Mouse (Mus musculus) right cerebral cortex, postnatal 36 days (tissue): ENCODE measurements around the gene Egf.
"Not testable (repeated sequence)": the region's sequence is repeated elsewhere in the genome, so short reads cannot be mapped to it uniquely, and the experiment has no call there.

Experiments used
- DNase-seq, 2 experiments: peaks; one replicate each; pipeline ENCODE4 v3.0.0; 2022; ENCODE audit warnings: low spot score in 2 of 2, mixed read lengths in 1 of 2

The Egf gene

GRCm38 (mm10) chr3:129754650-129755604 lies at the start of gene Egf:
Egf (minus strand) TSS chr3:129755316.
- no peak for DNase-seq

DNA sequence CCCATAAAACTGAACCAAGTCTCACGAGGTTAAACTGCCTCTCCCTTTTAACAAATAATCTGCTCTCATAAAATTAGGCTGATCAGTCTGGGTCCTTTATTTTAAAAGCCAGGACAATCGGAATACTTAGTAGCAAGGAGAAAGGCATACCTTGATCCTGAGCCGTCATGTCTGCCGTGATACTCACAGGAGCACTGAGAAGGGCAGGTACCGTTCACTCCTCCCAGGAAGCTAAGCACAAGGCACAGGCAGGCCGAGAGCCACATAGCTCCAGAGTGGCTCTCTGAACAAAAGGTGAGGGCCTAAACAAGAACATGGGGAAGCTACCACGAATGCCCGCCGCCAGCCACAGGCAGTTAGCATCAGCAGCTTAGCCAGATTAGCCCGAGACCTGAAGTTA lies 48.6 kb upstream of the Egf start, which contains the start of gene Lrit3:
Gene Lrit3 (minus strand): TSS at position 266 of the 400 bp plus-strand sequence.
- no peak for DNase-seq

DNA sequence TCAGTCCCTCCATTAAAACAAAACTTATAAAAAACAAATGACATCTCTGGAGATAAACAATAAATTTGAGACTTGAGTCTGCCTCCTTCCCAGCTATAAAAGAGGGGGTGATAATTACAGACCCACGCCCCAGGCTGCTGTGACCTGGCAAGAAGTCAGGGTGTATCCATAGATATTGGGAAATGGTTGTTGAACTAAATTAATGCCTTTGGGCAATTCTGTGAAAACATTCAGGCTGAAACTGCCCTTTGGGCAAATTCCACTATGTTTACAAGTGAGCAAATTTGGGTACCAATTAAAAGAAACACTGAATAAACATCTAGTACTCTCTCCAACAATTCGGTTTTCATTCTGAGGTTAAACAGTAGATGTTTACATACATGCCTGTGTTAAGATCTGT lies 43.9 kb upstream of the Egf start:
- DNase-seq = no peak

- no peak for DNase-seq
Observed at GRCm38 (mm10) chr3:129798551-129798950, 43.4 kb upstream of the Egf start.

DNA sequence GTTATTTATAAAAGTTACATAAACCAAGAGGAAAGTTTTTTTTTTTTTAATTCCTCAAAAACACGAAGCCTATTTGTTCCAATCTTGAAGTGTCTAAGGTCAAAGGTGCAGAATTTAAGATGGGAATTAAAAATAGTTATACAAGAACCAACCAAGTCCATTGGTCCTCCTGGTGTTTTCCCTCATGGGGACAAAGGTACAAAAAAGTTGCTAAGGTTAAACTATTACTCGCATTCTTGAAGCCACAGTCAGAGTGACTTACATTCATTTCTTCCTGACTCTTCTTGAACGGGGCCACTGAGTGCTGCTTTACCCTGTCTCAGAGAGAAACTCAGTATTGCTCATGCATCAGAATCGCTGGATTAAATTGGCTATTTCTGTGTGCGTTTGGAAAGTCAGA lies 42.2 kb upstream of the Egf start:
- no peak for DNase-seq

GRCm38 (mm10) chr3:129793801-129794200 lies 38.7 kb upstream of the Egf start:
- no peak for DNase-seq

GRCm38 (mm10) chr3:129782746-129783145 lies 27.6 kb upstream of the Egf start:
- no peak for DNase-seq

DNA sequence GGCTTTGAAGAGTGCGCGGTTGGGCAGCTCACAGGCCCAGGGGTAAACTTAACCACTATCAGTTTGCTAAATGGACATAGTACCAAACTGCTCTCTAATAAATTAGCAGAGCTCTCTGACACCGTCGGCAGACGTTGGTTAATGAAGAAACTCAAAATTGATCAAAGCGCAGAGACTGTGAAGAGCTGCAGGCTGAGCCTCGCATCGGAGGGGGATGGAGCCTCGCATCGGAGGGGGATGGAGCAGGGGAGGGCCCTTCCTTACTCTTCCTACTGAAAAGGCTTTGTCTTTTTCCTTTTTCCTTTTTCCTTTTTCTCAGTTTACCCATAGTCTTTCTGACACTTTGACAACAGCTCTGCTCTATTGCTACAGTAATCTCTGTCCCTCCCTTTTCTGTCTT lies 26.3 kb upstream of the Egf start:
- DNase-seq = no peak

DNA sequence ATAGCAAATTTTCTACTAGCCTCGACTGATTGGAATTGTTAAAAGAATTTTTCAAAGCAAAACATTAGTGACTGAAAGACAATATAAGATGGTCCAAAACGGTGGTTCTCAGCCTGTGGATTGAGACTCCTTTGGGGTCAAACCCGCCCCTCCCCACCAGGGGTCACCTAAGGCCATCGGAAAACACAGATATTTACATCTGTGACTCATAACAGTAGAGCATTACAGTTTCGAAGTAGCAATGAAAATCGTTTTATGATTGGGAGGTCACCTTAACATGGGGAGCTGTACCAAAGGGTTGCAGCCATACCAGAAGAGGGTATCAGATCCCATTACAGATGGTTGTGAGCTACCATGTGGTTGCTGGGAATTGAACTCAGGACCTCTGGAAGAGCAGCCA lies 16.1 kb upstream of the Egf start:
- DNase-seq = no peak

DNA sequence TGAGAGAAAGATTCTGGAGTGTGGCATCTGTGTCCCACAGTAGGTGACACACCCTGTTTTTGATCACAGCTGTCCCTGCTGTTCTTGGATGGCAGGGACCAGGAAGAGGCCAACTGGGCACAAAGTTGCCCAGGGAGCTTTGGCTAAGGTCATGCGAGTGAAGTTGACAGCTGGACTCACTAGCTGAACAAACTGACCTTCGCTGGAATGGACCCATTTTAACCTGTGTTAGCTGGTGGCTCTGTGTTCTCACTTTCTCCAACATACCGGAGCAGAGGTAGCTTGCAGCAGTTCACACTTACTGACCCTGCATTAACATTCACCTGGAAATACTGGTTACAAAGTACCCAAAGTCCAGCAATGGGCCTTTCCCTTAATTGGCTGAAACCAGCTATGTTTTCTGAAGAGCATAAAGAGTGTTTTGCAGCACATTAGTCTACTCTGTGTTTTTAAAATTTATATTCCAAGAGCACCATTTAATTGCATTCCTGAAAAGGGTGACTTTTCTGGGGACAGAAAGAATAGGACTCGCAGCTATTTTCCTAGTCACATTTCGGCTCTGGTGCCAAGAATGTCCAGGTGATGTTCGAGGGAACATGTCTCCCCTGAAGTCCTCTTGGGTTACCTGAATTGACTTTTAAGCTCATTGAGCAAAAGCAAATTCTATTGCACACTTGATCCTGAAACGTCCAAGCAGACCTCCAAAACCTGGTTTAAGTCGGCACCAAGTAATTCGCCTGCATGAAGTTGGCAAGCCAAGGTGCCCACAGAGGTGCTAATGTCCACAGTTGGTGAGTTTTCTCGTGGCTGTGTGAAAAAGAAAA lies 12.1 kb upstream of the Egf start:
- DNase-seq = no peak

DNA sequence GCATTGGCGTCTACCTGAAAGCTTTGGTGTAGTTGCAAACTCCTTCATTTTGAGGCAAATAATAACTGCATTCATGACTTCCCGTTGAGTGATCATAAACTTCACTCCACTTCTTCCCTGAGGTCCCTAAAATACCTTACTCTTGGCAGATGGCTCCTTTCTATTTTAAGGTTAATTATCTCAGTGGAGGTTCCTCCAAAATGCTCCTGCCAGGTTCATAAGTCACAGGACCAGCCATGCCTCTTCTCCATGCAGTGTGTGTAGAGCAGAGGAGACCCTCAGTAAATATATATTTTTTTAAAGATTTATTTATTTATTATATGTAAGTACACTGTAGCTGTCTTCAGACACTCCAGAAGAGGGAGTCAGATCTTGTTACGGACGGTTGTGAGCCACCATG lies 11.0 kb upstream of the Egf start:
- no peak for DNase-seq

GRCm38 (mm10) chr3:129757599-129757998 lies 2.5 kb upstream of the Egf start:
- not testable (repeated sequence) for DNase-seq

DNA sequence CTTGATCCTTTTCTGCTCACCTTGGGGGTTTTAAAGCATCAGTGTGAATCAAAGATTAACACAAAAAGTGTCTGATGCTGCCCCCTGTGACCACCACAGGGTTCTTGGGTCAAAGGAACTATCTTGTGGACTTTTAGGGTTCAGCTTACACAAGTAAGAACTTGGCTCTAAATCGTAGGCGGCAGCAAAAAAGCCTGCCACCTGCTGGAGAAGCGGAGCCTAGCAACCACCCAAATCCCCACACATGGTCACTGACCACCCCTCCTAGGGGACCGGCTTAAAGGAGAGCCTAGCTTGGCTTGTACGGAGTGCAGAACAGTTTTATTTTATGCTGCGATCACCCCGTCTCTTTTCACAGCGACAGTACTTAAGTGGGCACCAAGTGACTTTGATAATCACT lies 10.3 kb downstream of the Egf start:
- no peak for DNase-seq

DNA sequence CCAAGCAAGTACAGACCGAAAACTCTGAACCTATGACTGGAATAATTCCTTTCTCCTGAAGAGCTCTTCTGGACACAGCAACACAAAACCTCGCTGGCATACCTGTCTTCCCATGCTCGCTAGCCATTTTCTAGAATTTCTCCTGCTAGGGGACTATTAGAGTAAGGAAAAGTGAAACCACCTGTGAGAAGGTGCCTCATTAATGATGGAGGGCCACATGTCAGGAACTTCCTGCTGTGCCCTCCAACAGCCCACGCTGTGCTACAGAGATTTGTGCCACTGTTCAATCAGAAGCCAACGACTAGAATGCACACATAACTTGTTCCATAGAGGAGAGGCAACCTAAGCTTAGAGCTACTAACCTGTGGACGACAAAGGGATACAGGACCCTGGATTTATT lies 12.3 kb downstream of the Egf start:
- DNase-seq = no peak

DNA sequence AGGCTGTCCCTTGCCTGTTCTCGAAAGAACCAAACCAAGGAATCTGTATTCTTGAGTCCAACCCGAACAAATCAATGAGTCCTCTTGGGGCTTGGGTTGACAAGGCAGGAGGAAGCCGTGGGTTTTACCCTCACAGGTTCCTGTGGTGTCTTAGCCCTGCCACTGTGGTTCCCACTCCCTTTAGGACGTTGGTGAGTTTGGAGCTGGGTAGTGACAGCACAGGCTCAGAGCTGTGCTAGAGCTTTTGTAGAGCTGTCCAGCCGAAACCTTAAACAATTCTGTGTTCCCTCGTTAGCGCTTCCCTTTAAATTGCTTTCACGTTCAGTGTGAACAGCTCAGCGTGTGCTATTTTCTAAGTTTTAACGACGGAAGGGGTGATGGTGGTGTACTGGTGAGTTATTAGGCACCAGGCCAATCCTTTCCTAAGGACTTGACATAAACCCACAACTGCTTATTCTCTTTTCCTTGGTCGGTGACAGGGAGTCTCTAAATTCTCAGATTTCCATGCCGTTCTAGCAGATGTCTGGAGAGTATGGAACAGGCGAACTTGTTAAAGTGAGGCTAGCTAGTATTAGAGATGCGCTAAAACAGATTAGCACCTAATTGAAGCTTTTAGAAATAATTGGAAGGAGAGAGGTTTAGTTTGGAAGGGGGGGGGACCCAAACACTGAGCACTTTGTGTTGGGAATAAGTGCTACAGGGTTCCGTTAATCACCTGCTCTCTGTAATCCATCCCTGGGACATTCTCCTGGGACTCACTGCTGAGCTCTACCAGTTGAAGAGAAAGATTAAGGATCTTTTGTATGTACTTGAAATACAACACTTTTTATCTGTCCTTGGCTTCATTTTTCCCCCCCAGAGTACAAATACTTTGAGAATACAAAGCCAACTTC lies 16.6 kb downstream of the Egf start:
- no peak for DNase-seq

GRCm38 (mm10) chr3:129731636-129732035 lies 23.5 kb downstream of the Egf start:
- no peak for DNase-seq

DNA sequence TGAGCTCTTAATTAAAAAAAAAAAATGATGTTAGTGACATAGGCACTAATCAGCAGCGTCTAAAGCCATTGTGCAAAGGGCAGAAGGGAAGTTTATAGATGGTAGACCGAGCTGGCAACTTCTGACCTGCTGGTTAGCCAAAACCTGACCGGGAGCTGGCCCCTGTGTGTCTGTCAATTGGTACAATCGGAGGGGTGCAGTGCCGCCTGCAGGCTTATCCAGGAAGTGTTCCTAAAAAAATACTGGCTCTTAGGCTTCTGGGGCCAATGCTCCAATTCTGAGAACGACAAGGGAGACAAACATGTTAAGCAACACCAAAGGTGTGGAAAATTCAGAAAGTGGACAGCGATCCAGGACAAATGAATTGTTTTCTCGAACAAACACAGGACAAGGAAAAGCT lies 24.7 kb downstream of the Egf start:
- no peak for DNase-seq

DNA sequence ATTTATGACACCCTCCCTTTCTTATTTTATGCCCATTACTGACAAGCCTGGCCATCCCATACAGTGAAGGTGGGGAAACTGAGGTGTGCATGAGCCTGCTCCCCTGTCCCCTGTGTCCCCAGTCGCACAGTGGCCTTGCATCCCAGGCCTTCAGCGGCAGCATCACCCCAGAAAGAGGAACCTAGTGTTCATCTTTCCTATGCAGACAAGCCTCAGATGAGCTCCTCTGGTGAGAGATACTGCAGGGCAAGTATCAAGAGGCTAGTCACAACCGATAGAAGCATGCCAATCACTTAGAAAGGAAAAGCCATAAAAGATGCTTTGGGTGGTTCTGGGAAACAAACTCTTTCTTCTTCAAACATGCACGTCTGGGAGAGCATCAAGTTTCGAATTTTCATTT lies 25.2 kb downstream of the Egf start:
- DNase-seq = no peak

GRCm38 (mm10) chr3:129725592-129725991 lies 29.5 kb downstream of the Egf start:
- DNase-seq = no peak

DNA sequence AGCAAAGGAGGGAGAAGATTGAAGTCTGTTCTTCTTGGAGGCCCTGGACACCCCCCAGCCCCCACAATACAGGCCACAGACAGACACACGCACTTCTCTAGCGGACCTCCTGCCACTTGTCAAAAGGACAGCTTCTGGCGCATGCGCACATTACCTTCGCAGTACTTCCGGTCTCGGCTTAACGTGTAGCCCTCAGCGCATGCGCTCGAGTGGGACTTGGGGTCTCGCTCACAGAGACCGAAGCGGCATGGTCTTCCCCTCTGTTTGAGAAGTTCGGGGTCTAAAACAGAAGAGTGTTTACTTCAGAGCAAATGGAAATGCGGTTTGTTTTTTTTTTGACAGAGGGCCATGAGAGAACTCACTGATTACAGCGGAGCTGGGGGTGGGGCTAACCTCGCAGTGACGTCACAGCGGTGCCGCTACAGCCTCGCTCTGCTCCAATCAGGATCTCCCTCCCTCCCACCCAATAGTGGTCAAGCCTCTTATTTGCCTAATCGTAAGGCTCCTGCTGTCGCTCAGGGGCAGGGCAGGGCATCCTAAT lies 30.1 kb downstream of the Egf start:
- DNase-seq = peak; percentile 89 to 92

DNA sequence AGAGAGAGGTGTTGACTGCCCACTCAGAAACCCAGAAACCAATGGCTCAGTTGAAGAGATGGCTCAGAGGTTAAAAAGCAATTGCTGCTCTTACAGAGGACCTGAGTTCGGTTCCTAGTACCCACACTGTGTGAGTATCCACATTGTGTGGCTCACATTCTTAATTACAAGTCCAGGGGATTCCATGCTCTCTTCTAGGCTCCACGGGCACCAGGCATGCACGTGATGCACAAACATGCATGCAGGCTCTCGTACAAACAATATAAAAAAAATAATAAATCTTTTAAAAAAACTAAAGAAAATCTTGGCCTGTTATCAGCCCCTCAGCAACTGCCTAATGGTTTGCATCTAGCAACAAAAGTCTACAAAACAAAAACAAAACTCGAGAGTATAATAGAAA lies 30.6 kb downstream of the Egf start:
- no peak for DNase-seq
